Mouse (Mus musculus) retina, embryonic 14.5 days (tissue): ENCODE measurements around the gene Hs6st2.

ENCODE experiments used
- DNase-seq: peaks from one replicate; pipeline ENCODE4 v3.0.0-alpha.2; 2015; ENCODE audit warnings: low spot score

The Hs6st2 gene

DNA sequence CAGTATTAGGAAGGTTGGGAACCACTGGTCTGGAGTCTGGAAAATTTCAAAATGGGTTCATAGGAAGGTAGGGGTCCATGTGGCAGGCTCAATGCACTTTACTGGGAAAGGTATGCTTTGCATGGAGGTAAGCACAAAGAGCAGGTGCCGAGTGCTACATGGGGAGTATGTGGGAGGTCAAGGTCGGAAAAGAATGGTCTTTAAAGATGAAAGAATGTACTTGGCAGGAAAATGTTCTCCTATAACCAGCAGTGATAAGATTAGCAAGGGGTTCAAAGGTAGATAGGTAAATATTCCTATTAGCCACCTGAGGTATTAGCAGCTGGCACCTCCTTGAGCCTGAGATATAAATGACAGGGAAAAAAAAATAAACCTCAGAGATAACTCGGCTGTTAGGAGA is 338.1 kb downstream of the Hs6st2 start:
- DNase-seq, result no peak
